In the genomic region with DNA sequence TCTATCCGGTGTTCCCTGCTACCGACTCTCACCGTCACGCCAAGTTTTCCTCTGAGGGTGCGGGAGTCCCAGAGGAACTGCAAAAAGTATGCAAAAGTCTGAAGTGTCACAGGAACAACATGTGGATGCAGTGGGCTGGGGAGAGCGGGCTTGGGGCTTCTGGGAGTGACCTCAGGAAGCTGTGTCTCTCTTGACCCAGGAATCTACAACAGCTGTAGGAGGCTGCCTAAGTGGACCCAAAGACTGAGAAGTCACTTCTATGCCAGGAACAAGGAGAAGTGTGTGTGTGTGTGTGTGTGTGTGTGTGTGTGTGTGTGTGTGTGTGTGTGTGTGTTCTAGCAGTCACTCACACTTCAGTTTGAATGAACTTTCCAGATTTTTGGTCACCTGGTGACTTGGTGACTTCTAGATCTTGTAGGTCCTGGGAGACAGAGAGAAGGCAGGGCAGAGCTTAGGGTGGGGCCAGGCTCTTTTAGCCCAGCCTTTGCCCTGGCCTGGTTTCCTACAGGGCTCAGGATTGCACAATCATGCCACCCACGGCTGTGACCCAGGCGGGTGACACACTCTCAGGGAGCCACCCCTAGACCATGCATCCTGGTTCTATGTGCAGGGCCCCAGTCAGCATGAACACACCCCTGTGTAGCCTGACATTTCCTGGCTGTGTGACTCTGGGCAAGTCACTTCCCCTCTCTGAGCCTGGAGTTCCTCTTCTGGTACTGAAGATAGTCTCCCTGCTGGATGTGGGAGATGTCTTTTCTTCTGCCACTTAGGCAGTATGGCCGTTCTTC, we compare ENCODE assay signal across 8 mouse cellular contexts.
DNase-seq lines count a peak whose midpoint lies in the region; ATAC-seq and TF ChIP-seq lines count a peak whose summit lies in the region.
"Had no signal": no experiment of that assay in that cellular context is flagged by ENCODE, and none has a peak within 500 bp of the region (broad histone marks: within the 10 kb centered on the region; RNA-seq: fewer than 3 reads in every experiment).

No protein-coding gene starts in this region.

- no peak overlapping the region for H3K4me2 ChIP-seq in forebrain, postnatal 0 days (ENCODE audit: low read depth)

- TF ChIP-seq RAD21 in MEL (IDR thresholded peaks at IDR 0.05; ENCODE audit: low read depth, low read length): no peak

- H3K4me1 ChIP-seq in MEL (ENCODE audit: control insufficient read depth in 1 of 2, insufficient read depth in 2 of 2, low read length in 2 of 2): peaks cover 0 to 10% of the 10 kb centered on the region in 2 experiments; a peak in 1 of 4 replicates
- H3K4me1 ChIP-seq in forebrain, postnatal 0 days (ENCODE audit: insufficient read depth): no peaks in the 10 kb centered on the region

- TF ChIP-seq CTCF in C2C12 (IDR thresholded peaks at IDR 0.05; ENCODE audit: control insufficient read depth, insufficient read depth, insufficient read length) (no peak), MEL (IDR thresholded peaks at IDR 0.05 in 2 of 3, conservative IDR thresholded peaks at IDR 0.05 in 1 of 3; ENCODE audit: control insufficient read depth in 1 of 3, insufficient read depth in 1 of 3, low read depth in 2 of 3, low read length in 3 of 3, poor library complexity in 1 of 3, severe bottlenecking in 1 of 3) (no peak)
- no peak for TF ChIP-seq CTCF in forebrain, postnatal 0 days (IDR thresholded peaks at IDR 0.05; ENCODE audit: low read depth)

- WGBS in forebrain, postnatal 0 days: 89% methylated on average over 9 of the region's 9 CpGs

- no peak overlapping the region for H3ac ChIP-seq in C2C12 (ENCODE audit: control insufficient read depth, insufficient read length, low read depth)

- no peak overlapping the region for H3K9ac ChIP-seq in MEL (ENCODE audit: control insufficient read depth, low read depth, low read length, poor library complexity, severe bottlenecking)
- H3K9ac ChIP-seq in forebrain, postnatal 0 days: no peak overlapping the region

- TF ChIP-seq EP300 in MEL (IDR thresholded peaks at IDR 0.05; ENCODE audit: low read depth in 1 of 2, low read length in 2 of 2): 0 out of 4 replicates have a peak, but pooled peaks of 1 of the 2 experiments have one; percentile 23

- TF ChIP-seq POLR2A in MEL (IDR thresholded peaks at IDR 0.05; ENCODE audit: control insufficient read depth in 1 of 2, insufficient read depth in 1 of 2, low read depth in 1 of 2, low read length in 2 of 2, poor library complexity in 1 of 2): no peak

- no peaks in the 10 kb centered on the region for H3K36me3 ChIP-seq in C2C12 (ENCODE audit: control insufficient read depth, insufficient read depth)
- H3K36me3 ChIP-seq in MEL (ENCODE audit: control insufficient read depth in 1 of 2, insufficient read depth in 2 of 2, low read length in 2 of 2): peaks cover 0 to 1% of the 10 kb centered on the region in 2 experiments; a peak in 1 of 4 replicates
- H3K36me3 ChIP-seq in forebrain, postnatal 0 days (ENCODE audit: insufficient read depth): no peaks in the 10 kb centered on the region

- H3K27ac ChIP-seq in MEL (ENCODE audit: control insufficient read depth, low read depth, low read length): no peak overlapping the region
- no peak overlapping the region for H3K27ac ChIP-seq in forebrain, postnatal 0 days (ENCODE audit: low read depth, low read length)
- H3K27ac ChIP-seq: hindbrain, postnatal 0 days had no signal

- H3K79me3 ChIP-seq in C2C12 (ENCODE audit: low read depth): no peaks in the 10 kb centered on the region

- DNase-seq in MEL (ENCODE audit: low read depth, low spot score): peak; percentile 69
- peak; percentile 27 for DNase-seq in heart, postnatal 4 days
- peak; percentile 75 for DNase-seq in lung, postnatal 14 days
- DNase-seq in frontal cortex, postnatal 14 days (ENCODE audit: low spot score in 2 of 2): no peak
- DNase-seq in forebrain, postnatal 0 days: no peak
- no peak for DNase-seq in spleen, adult 12 weeks (ENCODE audit: low spot score)

- no peaks in the 10 kb centered on the region for H3K9me3 ChIP-seq in MEL (replicated peaks; ENCODE audit: insufficient read depth, low read length)
- H3K9me3 ChIP-seq in forebrain, postnatal 0 days (ENCODE audit: low read length): no peaks in the 10 kb centered on the region

- ATAC-seq in forebrain, postnatal 0 days: no peak
- ATAC-seq: hindbrain, postnatal 0 days had no signal

- H3K4me3 ChIP-seq in C2C12 (ENCODE audit: insufficient read depth, poor library complexity, severe bottlenecking) (no peak overlapping the region), MEL (ENCODE audit: control insufficient read depth in 1 of 2, insufficient read depth in 1 of 2, low read depth in 2 of 2, low read length in 2 of 2) (no peak overlapping the region)
- H3K4me3 ChIP-seq in forebrain, postnatal 0 days (ENCODE audit: low read depth, low read length): no peak overlapping the region

- H3K27me3 ChIP-seq in C2C12 (ENCODE audit: control insufficient read depth, insufficient read depth, insufficient read length): no peaks in the 10 kb centered on the region
- H3K27me3 ChIP-seq in MEL (ENCODE audit: control insufficient read depth in 1 of 2, insufficient read depth in 2 of 2, low read length in 2 of 2): no peaks in the 10 kb centered on the region
- no peaks in the 10 kb centered on the region for H3K27me3 ChIP-seq in forebrain, postnatal 0 days (ENCODE audit: insufficient read depth, low read length)

- H3K79me2 ChIP-seq in C2C12 (ENCODE audit: control insufficient read depth, insufficient read depth) (no peaks in the 10 kb centered on the region), MEL (ENCODE audit: control insufficient read depth, insufficient read depth, low read length, poor library complexity) (no peaks in the 10 kb centered on the region)

TF ChIP-seq in C2C12, 6 proteins besides CTCF, POLR2A, EP300 and RAD21:
- TF ChIP-seq CEBPB (IDR thresholded peaks at IDR 0.05; ENCODE audit: low read depth) (peak; percentile 100), MYOD1 (IDR thresholded peaks at IDR 0.05; ENCODE audit: control insufficient read depth, insufficient read length, low read depth) (no peak), MAX (IDR thresholded peaks at IDR 0.05) (peak; percentile 57)

TF ChIP-seq in MEL, 35 proteins besides CTCF, POLR2A, EP300 and RAD21:
- TF ChIP-seq GATA1 (IDR thresholded peaks at IDR 0.05; ENCODE audit: low read depth, low read length) (no peak), TBP (IDR thresholded peaks at IDR 0.05; ENCODE audit: low read depth, low read length) (0 out of 2 replicates have a peak, but pooled peaks have one; percentile 25)
TF ChIP-seq in MEL: peak in this region for 1.

Comparison
In these comparisons a context has a peak if more than half of its experiments do, and no peak if none do; other contexts are left out.
1. DNase-seq: peak in MEL (single experiment), heart, postnatal 4 days (single experiment) and lung, postnatal 14 days (single experiment); none in frontal cortex, postnatal 14 days (0 of 2), forebrain, postnatal 0 days (single experiment) and spleen, adult 12 weeks (single experiment).